Mouse (Mus musculus): ENCODE results near the gene Stoml1.

- TF ChIP-seq TBP (IDR thresholded peaks at IDR 0.05; ENCODE audit: low read depth, low read length) (no peak), GABPA (IDR thresholded peaks at IDR 0.05; ENCODE audit: low read depth, low read length) (no peak), CHD1 (IDR thresholded peaks at IDR 0.05; ENCODE audit: low read depth, low read length) (no peak), MAX (IDR thresholded peaks at IDR 0.05; ENCODE audit: low read length) (no peak)
Observed at GRCm38 (mm10) chr9:58278821-58279723, 26.1 kb downstream of the Stoml1 start.

Measured in MEL (cell line).